Mouse (Mus musculus) thymus, adult 2 months (tissue): ENCODE results near the gene Bpifb6.

ENCODE experiments used
- CTCF ChIP-seq: fragments of 200-500 bp; IDR thresholded peaks from 2 replicates; pipeline ENCODE4 v1.5.1; 2012; ENCODE audit warnings: mild to moderate bottlenecking, control low read depth, low read length, moderate library complexity, borderline replicate concordance; ENCODE audit not compliant: control insufficient read depth, poor library complexity, insufficient read depth; ENCODE audit errors: extremely low read depth
- POLR2A ChIP-seq: fragments of 200-500 bp; IDR thresholded peaks from 2 replicates; pipeline ENCODE4 v1.6.1; 2012; ENCODE audit warnings: mild to moderate bottlenecking, low read length, control low read depth, moderate library complexity; ENCODE audit not compliant: control insufficient read depth, poor library complexity, insufficient read depth; ENCODE audit errors: extremely low read depth

- TF ChIP-seq POLR2A (no peak), CTCF (no peak)
Measured at GRCm38 (mm10) chr2:153952897-153953296, 52.7 kb downstream of the Bpifb6 start.
